Mouse (Mus musculus) T-cell, adult 2 months (primary cell): ENCODE data around the gene Polr2e.

Experiments
- DNase-seq: peaks from one replicate; pipeline ENCODE4 v3.0.0; 2022; ENCODE audit warnings: low spot score

The Polr2e gene

GRCm38 (mm10) chr10:80033511-80034391 lies 5.8 kb downstream of the Polr2e start:
- DNase-seq, result peak; percentile 43

- peak; percentile 81 for DNase-seq
Observed at GRCm38 (mm10) chr10:80032799-80033480, 6.7 kb downstream of the Polr2e start.

GRCm38 (mm10) chr10:80030736-80031135 lies 8.9 kb downstream of the Polr2e start:
- no peak for DNase-seq

- no peak for DNase-seq
Observed at GRCm38 (mm10) chr10:80030191-80030590, 9.4 kb downstream of the Polr2e start.

DNA sequence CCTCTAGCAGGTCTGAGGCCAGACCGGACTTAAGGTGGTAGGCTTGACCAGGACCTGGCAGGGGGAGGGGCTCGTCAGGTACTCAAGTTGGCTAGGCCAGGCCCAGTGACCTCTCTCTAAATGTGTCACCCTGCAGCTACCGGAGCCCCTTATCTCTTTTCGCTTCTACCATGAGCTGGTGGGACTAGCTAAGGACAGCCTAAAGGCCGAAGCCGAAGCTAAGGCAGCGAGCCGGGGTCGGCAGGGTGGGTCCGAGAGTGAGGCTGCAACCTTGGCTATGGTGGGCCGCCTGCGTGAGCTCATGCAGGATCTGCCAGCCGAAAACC lies 11.1 kb downstream of the Polr2e start:
- no peak for DNase-seq

DNA sequence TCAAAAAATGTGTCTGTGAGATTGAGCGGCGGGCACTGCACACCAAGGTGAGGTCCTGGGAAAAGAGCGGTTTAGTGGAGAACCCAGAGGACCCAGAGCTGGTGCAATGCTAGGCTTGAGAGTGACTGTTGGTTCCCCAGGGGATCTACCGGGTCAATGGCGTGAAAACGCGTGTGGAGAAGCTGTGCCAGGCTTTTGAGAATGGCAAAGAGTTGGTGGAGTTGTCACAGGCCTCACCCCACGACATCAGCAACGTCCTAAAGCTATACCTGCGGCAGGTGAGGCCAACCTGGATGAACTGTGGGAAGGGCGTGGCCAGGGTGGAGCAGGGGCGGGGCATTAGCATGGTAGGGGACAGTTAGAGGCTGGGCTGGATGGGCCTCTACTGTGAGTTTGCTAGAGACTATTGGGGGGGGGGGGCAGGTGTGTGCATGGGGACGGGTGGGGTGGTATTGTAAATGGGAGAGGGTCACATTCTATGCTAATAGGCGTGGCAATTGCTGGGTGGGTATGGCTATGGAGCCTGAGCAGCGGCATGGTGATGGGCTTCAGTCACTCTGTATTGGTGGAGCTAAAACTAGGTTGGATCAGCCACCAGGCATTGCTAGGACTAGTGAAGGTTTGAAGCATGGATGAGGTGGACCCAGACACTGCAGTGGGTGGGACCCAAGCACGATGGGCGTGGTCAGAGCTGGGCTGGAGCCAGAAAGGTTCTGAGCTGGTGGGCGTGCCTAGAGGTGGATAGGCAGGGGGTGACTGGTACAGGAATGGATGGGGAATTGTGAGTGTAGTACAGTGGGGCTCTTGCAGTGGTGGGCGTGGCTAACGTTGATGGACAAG lies 11.7 kb downstream of the Polr2e start:
- no peak for DNase-seq

GRCm38 (mm10) chr10:80025889-80026288 lies 13.7 kb downstream of the Polr2e start:
- DNase-seq, result no peak

DNA sequence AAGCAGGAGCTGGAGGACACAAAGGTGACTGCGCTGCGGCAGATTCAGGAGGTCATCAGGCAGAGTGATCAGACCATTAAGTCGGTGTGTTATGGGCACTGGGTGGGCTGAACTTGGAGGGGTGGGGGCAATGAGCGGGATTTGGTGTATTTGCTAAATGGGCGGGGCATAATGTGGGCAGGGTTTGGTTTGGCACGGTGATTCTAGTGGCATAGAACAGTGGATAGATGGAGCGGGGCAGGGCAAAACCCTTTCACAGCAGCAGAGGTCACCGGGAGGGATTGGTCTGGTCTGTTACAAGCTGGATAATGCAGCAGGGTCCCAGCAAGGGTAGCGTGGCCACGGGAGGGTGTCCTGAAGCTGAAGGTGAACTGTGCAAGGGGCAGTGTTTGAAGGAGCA lies 14.1 kb downstream of the Polr2e start:
- DNase-seq, result no peak

- DNase-seq, result no peak
Observed at GRCm38 (mm10) chr10:80025044-80025347, 14.6 kb downstream of the Polr2e start.

GRCm38 (mm10) chr10:80024229-80025043 lies 15.2 kb downstream of the Polr2e start:
- peak; percentile 89 for DNase-seq

- no peak for DNase-seq
Observed at GRCm38 (mm10) chr10:80023758-80024157, 15.8 kb downstream of the Polr2e start.

GRCm38 (mm10) chr10:80022806-80023205 lies 16.8 kb downstream of the Polr2e start:
- no peak for DNase-seq

DNA sequence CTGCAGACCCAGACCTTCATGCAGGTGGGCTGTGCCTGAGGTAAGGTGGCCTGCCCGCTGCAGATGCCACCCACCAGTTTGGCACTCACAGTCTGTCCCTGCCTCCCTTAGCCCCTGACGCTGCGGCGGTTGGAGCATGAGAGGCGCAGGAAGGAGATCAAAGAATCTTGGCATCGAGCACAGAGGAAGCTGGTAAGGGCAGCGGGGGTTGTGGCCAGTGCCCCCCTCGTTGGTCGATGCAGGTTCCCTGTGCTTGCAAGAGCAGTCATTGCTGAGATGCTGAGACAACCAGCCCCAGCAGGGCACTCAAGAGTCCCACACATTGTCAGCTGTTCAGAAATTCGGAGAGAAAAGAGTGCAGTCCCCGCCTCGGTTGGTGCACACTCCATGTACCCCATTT lies 17.4 kb downstream of the Polr2e start:
- peak; percentile 72 for DNase-seq

GRCm38 (mm10) chr10:80021320-80021641 lies 18.3 kb downstream of the Polr2e start:
- no peak for DNase-seq

GRCm38 (mm10) chr10:80020603-80021319 lies 18.8 kb downstream of the Polr2e start:
- no peak for DNase-seq

DNA sequence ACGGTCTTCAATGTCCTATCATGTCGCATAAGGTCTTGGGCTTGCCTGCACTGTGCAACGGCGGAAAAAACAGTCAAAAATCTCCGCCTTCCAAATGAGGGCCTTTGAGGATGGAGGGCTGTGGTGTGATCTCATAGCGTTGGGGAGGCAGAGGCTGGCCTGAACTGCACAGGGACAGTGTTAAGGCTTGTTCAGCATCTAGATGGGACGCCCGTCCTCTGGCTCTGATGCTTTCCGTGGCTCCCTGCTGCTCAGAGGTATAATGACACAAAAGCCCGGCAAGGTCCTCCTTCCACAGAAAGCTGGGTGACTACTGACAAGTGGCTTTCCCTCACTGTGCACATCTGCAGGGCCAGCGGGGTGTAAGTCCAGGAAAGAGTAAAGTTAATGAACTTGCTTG lies 19.4 kb downstream of the Polr2e start:
- DNase-seq, result no peak

DNA sequence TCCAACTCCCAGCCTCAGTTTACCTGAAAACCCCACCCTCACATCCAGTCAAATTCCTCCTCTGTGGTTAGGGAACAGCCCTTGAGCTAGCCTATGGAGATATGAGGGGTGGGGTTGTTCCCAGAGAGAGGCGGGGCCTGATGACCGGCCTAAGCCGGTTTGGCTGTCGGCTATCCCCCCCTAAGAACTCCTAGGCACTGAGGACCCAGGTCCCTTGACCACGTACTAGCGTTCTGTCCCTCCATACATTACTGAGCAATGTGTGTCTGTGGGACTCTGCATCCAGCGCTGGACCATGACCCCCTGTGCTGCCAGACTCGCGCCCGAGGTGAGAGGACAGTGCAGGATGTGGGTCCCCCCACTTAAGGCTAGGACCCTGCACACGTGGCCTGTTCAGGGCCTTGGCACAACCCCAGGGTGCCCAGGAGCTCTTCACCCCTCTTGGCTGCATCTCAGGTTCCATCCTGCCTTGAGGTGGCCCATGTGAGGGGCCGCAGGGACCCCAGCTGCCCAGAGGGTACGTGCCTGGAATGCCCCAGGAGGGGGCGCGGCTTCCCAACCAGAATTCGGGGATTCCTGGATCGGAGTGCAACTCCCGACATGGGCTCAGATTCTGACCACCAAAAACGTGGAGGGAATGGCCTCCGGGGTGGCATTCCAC lies 20.0 kb downstream of the Polr2e start:
- DNase-seq, result no peak

- peak; percentile 73 for DNase-seq
Observed at GRCm38 (mm10) chr10:80018739-80019297, 20.8 kb downstream of the Polr2e start.

DNA sequence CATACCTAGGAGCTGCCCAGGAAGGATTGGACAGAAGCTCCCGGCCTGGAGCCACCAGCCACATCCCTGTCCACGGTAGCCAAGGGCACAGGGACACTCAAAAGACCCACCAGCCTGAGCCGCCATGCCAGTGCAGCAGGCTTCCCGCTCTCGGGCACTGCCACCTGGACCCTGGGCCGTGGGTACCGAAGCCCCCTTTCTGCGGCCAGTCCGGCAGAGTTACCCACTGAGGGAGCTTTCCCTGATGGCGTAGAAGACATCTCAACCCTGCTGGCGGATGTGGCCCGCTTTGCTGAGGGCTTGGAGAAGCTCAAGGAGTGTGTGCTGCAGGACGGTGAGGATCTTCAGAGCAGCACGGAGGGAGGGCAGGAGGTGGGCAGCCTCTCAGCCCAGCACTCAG lies 21.8 kb downstream of the Polr2e start:
- DNase-seq, result peak; percentile 61

GRCm38 (mm10) chr10:80017361-80017760 lies 22.2 kb downstream of the Polr2e start:
- peak; percentile 95 for DNase-seq

GRCm38 (mm10) chr10:80016931-80017330 lies 22.7 kb downstream of the Polr2e start:
- DNase-seq, result peak; percentile 47
